Mouse (Mus musculus) adrenal gland, adult 18-20 months (tissue): ENCODE measurements at regions not wholly inside any gene's neighbourhood (a gene's known extent, or its start where the extent isn't known, plus 50 kb on each side); places are given as distances from the start of the nearest gene placed in this dataset.
"Not testable (repeated sequence)": the region's sequence is repeated elsewhere in the genome, so short reads cannot be mapped to it uniquely, and the experiment has no call there.

Experiments used
- DNase-seq, 2 experiments: peaks; one replicate each; pipeline ENCODE4 v3.0.0; 2021 to 2022; ENCODE audit warnings: low spot score in 2 of 2

DNA sequence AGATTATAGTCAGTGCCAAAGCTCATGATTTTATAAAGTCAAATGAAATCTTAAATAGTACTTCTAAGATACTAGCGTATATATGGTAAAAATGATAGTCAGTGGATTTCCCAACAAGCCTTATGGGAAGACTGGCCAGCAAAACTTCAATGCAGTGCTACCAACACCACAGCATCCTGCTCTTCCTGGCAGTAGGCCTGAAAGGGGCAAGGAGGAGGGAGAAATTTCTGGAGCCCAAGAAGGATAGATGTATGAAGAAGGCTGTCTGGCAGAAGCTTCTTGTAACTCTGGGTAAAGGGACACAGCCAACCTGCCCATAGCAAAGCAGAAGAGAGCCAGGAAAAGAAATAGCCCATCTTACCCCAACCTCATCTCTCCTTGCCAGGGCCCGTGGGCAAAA lies 209.0 kb upstream of the Tsc22d2 start:
- DNase-seq: no peak

DNA sequence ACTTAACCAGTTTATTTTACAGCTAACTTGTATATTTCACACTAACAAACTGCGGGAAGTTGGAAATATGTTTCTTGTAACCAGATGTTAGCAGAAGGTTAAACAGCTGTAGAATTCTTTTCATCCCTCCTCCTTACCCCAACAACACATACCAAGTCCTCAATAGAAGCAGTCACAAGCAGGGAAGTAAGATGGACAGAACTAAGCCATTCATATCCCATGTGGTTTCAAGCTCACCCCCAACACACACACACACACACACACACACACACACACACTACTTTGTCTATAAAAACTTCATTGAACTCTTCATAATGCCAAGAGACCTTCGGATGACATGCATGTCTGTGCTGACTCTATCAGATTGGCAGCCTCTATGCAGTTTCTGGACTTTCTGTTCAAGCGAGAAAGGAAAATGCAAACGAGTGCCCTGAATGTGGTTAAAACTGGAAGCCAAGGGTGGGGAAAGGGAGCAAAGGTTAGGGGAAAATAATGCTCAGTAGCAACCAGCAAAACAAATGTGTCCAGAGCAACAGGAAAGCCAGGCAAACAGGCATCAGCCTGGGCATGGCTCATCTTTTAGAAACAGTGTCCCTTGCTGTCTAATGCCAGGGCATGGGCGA lies 207.6 kb upstream of the Tsc22d2 start:
- peak in 1 of 2 experiments; percentile 22 for DNase-seq

DNA sequence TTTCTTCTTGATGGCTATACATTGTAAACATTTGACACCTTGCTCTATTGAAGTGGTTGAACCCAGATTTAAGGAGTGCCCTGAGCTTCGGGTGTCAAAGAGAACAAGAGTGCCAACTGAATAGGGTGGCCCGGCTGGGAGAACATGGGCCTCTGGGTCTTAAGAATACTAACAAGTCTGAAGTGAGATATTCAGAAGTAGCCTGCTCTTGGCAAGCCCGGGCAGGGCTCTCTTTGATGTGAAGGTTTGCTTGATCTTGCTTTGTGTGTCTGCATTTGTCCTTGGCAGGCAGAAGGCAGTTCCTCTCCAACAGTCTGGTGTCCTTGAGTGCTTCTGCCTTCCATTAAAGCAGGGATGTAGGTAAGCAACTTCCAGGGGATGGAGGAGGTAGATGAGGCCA lies 203.5 kb upstream of the Tsc22d2 start:
- peak in 1 of 2 experiments; percentile 7 for DNase-seq

DNA sequence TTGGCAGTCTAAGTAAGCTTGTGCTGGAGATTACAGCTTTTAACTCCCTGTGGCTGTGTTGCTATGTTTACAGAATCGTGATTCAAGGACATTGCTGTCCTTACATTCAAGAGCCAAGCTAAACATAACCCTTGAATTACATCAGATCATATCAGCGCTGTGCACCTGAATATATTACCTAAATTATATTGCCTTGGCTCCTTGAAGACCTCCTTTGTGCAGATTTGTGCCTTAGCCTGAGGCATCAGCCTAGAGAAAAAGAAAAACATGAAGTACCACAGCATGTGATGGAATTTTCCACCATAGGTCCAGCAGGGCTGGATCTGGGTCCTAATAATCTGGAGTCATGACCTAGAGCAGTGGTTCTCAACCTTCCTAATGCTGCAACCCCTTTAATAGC lies 189.8 kb upstream of the Tsc22d2 start:
- DNase-seq: no peak

DNA sequence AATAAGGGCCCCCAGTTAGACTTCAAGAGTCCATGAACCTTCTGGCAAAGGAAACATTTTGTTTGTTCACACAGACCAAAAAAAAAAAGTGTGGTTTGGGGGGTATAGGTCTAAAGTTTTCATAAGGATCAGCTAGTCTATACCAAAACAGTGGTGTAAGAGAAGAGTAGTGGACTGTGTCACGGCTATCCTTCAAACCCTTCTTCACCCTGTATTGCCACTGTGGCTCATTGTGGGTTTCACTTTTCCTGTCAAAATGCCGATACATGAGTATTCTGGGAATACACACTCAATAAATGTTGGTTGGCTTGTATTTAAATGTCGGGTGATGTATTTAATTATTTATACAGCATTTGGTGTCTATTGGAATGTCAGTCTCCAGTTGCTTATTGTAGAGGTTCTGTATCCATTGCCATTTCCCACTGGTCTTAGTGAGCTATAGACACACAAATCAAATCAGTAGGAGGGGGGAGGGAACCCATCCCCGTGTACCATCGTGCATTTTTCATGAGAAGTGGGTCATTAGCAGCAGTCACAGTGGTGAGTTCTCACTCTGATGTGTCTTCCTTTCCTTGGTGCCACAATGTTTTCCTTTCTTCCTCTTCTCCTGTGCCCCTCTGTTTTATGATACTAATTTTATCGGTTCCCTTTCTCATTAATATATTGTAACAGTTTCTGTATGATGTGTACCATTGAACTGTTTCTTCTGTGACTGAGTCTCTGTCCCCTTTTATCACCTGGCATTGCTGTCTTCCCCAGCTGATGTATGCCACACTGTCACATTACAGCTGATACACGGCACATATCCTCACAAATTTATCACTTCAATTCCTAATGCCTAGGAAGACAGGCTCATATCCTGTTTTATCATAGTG lies 187.8 kb upstream of the Tsc22d2 start:
- DNase-seq: no peak

DNA sequence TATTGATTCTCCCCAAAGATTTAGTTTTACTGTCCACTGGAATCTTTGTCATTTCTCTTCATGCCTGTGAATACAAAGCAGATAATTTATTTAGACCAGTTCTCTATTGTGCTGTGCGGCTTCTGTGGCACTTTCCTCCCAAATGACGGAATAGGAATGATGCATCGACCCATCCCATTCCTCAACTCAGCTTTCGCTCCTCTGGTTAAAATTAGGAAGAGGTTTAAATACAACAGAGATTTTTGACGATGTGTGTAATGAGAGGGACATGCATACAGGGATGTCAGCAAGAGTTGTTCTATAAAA lies 187.2 kb upstream of the Tsc22d2 start:
- DNase-seq: no peak

DNA sequence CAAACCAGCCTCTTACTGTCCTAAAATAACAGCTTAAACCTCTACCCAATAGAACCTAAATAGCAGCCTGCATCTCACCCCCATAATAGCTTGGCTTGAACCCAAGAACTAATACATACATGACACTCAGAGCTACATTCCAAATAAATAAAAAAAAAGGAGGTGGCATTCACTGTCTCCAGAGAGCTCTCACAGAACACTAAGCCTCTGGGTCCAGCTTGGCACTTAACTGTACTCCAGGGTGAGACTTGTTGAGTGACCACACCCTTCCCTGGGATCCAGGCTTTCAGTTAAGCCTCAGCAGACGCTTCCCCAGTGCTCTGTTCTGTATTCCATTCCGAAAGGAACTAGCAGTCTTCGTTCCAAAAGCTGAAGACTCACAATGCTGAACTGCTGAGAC lies 186.3 kb upstream of the Tsc22d2 start:
- DNase-seq: no peak

DNA sequence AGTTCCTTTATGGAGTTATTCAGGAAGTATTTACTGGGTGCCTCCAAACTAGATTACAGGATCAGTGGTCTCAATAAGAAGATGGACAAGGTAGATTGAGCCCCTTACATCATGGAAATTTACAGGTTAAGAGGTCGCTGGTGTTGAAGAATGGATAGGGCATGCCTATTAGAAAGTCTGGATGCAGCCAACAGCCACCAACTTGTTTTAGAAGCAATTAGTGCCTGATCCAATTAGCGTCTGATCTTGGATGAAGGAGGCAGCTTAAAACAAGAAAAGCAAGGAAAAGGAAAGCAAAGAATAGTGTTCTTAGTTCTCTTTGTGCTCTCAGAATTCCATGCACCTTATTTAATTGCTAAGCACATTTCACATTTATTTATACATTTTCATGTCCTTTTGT lies 182.8 kb upstream of the Tsc22d2 start:
- DNase-seq: no peak

DNA sequence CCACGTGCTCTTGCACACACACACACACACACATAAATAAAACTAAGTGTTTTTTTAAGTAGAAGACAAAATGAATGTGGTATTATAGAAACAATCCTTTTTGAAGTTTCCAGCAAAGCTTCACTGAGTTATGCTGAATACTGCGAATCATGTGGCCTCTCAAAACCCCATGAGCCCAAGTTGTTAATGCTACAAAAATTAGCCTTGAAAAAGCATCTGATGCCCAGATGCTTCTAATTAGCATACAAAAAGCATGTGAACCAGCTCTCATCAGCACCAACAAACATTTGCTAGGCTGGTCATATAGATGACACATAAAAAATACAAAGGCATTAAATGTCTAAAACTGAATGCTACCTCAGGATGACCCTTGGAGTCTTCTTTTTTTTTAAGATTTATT lies 181.2 kb upstream of the Tsc22d2 start:
- no peak for DNase-seq

DNA sequence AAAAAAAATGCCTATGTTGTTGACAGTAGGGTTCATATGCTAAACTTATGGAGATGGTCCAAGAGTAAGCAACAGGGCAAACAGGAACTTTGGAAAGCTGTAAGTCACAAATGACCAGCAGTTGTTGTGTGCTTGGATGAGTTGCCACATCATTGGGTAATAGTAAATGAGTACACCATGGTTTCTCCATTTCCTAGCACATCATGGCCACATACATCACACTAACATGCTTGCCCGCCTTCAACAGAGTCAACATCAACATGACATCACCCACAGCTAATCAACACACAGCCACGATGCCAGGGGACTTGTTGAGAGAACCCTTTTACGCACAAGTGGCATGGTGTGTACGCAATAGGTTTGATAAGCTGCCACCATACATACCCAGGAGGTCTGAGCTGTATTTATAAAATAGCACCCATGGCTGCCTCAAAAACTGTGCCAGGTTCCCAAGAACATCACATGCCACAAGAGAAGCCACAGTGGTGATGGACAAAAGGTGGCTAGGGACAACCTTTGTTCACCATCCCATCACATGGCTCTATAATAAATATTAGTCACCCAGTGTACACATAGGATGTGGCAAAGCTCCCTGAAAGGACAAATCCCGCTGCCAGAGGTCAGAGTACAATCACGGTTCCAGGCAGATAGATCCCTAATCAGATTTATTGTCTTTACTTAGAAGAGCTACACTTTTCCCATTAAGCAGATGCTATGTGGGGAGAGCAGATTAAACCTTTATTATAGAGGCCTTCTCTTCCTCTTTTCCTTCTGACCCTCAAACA lies 179.5 kb upstream of the Tsc22d2 start:
- no peak for DNase-seq

DNA sequence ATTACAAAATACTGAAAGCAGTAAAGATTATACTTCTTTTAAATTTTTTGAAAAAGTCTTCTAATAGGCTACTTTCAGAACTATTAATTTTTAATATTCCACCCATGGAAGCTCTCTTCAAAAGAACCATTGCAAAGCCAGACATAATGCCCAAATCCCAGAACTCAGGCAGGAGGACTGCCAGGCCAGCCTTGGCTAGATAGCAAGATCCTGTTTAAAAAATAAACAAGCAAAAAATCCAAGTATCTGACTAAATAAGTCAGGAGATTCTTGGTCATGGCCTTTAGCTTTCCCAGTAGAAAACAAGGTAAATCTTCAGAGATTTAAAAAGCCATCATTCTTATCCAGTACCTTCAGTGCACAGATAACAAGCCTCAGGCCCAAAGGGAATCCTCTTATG lies 176.4 kb upstream of the Tsc22d2 start:
- DNase-seq: no peak

DNA sequence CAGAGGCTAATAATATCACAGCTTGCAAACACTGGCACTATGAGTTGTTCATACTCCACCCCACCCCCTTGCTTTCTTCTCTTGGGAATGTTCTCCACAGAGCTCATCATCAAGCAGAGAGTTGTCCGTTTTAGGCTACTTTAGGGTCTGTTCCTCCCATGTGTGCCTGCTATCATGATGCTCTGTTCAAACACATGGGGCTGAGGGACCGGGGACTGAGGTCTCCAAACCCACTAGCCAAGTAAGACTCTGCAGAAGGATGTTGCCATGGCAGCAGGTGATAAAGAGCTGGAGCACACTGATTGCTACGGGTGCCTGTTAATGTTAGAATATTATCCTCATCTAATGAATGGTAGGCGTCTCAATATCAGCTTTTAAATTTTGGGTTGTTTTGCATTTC lies 173.7 kb upstream of the Tsc22d2 start:
- no peak for DNase-seq

DNA sequence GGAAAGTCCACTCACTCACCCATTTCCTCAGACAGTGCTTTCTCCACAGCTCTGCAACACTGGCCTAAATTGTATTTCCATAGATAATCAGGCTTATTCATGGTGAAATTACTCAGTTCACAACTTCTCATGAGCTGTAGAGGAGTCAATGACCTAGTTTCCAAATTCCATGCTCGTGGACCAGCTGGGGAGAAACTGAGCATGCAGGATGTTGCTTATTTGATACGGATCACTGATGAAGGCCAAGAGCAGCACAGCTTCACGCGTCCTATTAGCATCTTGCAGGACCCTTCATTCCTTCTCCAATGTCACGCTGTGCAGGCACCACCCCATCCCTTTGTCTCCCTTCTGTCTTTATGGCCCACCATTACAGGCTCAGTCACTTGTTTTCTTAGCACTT lies 169.2 kb upstream of the Tsc22d2 start:
- DNase-seq: no peak

DNA sequence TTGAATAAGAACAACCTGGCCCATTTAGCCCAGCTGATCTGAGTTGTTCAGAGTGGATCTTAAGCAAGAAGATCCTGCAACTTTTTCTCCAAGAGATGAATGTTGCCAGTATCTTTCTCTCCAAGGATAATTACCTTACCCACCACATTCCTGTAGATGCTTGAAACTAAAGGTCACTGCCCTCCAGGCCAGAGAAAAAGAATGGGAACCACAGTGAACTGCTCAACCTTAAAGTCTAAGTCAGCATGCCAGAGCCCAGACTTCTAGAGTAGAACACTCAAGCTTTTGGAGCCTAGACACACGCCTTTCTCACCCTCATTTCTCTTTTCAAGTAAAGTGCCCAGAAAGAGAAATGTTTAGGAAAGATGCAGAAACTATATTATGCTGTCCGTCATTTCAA lies 166.5 kb upstream of the Tsc22d2 start:
- DNase-seq: no peak

DNA sequence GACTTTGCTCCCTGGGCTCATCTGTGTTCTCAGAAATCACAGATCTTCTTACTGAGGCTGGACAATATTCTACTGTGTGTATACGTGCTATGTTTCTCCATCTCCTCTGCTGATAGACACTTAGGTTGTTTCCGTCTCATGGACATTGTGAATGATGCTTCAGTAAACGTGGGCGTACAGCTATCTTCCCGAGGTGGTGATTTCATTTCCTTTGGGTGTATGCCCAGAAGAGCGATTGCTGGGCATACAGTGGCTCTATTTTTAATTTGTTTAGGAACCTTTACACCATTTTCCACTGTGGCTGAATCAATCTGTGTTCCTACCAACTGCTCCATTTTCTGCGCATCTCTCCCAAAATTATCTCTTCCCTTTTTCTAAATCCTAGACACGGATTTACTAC lies 160.6 kb upstream of the Tsc22d2 start:
- DNase-seq: peak in 1 of 2 experiments; percentile 7

DNA sequence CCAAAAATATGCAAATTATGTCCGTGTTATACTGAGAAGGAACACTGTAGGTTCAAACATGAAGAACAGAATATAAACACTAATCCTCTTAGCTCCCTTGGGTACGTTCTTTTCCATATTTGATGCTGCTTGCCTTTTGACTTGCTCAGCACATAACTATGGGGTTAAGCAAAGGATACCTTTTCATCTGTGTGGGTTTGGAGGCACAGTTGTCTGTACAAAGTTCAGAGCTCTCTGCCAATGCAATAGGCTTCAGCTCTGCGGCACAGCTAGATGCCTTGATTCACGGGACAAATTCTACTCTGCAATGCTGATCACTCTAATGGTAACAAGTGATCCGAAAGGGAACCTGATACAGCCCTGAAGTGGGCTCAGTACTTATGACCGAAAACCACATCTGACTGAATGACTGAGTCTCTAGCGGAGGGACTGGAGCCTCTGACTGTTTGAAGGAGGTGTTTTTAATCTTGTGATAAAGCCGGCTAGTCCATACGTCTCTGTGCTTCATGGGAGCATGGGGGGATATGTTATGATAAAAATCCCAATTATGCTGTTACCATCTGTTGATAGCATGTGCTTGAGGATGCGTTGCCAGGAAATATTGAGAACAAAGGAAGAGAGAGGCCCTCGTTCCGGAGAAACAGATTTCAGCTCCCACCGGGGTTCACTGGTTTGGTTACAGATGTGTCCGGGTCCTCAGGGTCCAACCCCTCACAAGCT lies 146.7 kb upstream of the Tsc22d2 start:
- no peak for DNase-seq

DNA sequence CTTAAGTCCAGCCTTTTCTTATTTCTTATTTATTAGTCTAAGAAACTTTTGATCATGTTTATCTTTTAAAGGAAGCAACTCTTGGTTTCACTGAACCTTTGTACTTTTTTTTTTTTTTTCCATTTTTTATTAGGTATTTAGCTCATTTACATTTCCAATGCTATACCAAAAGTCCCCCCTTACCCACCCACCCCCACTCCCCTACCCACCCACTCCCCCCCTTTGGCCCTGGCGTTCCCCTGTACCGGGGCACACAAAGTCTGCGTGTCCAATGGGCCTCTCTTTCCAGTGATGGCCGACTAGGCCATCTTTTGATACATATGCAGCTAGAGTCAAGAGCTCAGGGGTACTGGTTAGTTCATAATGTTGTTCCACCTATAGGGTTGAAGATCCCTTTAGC lies 143.1 kb upstream of the Tsc22d2 start:
- DNase-seq: not testable (repeated sequence)

DNA sequence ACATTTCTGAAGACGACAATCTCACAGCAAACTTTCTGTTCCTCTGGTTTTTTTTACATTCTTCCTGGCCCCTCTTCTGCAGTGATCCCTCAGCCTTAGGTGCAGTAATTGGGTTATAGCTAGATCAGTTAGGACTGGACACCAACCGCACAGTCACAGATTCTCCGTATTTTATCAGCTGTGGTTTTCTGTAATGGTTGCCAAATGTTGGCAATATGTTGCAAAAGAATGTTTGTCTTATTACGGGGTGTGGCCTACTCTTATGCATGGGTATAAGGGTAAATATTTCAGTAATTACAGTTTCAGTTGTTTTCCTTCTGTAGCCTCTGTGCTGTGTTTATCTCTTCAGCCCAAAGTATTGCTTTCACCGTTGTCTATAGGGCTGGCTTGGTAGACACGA lies 133.2 kb upstream of the Tsc22d2 start:
- DNase-seq: no peak

DNA sequence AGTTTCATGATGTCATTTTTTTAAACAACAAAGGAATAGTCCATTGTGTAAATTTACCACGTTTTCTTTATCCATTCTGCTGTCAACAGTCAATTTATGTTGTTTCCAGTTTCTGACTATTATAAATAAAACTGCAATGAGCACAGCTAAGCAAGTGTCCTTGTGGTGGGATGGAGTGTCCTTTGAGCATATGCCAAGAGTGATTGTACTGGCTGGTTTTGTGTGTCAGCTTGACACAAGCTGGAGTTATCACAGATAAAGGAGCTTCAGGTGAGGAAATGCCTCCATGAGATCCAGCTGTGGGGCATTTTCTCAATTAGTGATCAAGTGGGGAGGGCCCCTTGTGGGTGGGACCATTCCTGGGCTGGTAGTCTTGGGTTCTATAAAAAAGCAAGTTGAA lies 130.1 kb upstream of the Tsc22d2 start:
- peak in 1 of 2 experiments; percentile 16 for DNase-seq

DNA sequence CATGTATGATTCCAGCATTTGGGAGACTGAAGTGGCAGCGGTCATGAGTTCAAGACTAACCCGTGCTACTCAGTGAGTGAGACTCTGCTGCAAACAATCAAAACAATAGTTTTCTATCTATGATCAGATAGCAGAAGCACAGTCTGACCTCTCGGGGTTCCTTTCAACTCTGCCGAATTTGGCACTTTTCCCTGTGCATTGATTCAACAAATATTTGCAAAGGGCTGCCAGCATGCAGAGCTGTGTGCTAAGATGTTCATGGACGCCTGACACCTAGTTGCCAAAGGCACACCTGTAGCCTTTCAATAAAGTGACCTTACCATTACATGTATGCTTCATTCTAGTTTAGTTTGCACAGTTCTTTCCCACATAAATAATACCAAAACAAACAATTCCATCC lies 118.7 kb upstream of the Tsc22d2 start:
- no peak for DNase-seq

DNA sequence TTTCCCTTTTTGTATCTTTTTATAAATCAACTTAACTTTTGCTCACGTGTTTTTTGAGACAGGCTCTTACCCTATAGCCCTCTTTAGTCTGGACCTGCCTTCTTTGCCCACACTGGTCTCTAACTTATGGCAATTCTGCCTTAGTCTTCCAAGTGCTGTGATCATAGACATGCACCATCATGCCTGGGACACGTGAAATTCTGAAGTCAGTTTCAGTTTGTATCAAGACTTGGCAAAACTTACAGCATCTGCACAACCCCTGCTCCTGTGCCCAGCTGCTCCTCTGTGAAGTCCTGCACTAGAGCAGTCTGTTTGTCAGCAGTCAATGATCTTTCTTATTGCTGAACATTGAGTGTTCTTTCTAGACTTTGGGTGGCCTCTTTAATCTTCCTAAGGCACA lies 114.3 kb upstream of the Tsc22d2 start:
- DNase-seq: no peak
